8 mouse cellular contexts compared by ENCODE assay signal in genomic region chr11:80602707-80603441, GRCm38 (mm10).
DNase-seq lines count a peak whose midpoint lies in the region; ATAC-seq and TF ChIP-seq lines count a peak whose summit lies in the region.

No protein-coding gene starts in this region.

- no peaks in the 10 kb centered on the region for H3K9me3 ChIP-seq in lung, embryonic 14.5 days (ENCODE audit: low read depth, low read length)
- H3K9me3 ChIP-seq in heart, embryonic 13.5 days, result no peaks in the 10 kb centered on the region
- no peaks in the 10 kb centered on the region for H3K9me3 ChIP-seq in midbrain, embryonic 14.5 days (ENCODE audit: control insufficient read depth, low read length)
- no peaks in the 10 kb centered on the region for H3K9me3 ChIP-seq in stomach, embryonic 16.5 days (replicated peaks; ENCODE audit: control insufficient read depth, low read length)

- H3K36me3 ChIP-seq in lung, embryonic 14.5 days (ENCODE audit: insufficient read depth), result no peaks in the 10 kb centered on the region
- no peaks in the 10 kb centered on the region for H3K36me3 ChIP-seq in heart, embryonic 13.5 days
- no peaks in the 10 kb centered on the region for H3K36me3 ChIP-seq in midbrain, embryonic 14.5 days (ENCODE audit: control insufficient read depth, insufficient read depth, low read length)
- H3K36me3 ChIP-seq in stomach, embryonic 16.5 days (ENCODE audit: control insufficient read depth, insufficient read depth, low read length), result no peaks in the 10 kb centered on the region

- H3K4me3 ChIP-seq in lung, embryonic 14.5 days (ENCODE audit: low read depth, low read length), result no peak overlapping the region
- peak overlapping the region; percentile 40 for H3K4me3 ChIP-seq in heart, embryonic 13.5 days
- peak overlapping the region; percentile 21 for H3K4me3 ChIP-seq in left cerebral cortex, adult 2 months
- H3K4me3 ChIP-seq in midbrain, embryonic 14.5 days (replicated peaks; ENCODE audit: low read depth, low read length), result peak overlapping the region; percentile 26
- peak overlapping the region; percentile 2; the same call in 1 of the 2 replicates for H3K4me3 ChIP-seq in stomach, embryonic 16.5 days (replicated peaks; ENCODE audit: low read length)

- peak overlapping the region; percentile 29 for H3K4me2 ChIP-seq in lung, embryonic 14.5 days
- peak overlapping the region; percentile 67 for H3K4me2 ChIP-seq in heart, embryonic 13.5 days
- H3K4me2 ChIP-seq in midbrain, embryonic 14.5 days (ENCODE audit: low read length), result peak overlapping the region; percentile 59
- 0 out of 2 replicates have a peak overlapping the region, but pooled peaks have one; percentile 11 for H3K4me2 ChIP-seq in stomach, embryonic 16.5 days (ENCODE audit: low read depth, low read length)

- peaks cover 11% of the 10 kb centered on the region; the same call in 1 of the 2 replicates for H3K27me3 ChIP-seq in lung, embryonic 14.5 days (ENCODE audit: insufficient read depth, low read length)
- H3K27me3 ChIP-seq in heart, embryonic 13.5 days (replicated peaks), result no peaks in the 10 kb centered on the region; the same call in 1 of the 2 replicates
- H3K27me3 ChIP-seq in midbrain, embryonic 14.5 days (ENCODE audit: control insufficient read depth, insufficient read depth, low read length), result no peaks in the 10 kb centered on the region
- no peaks in the 10 kb centered on the region for H3K27me3 ChIP-seq in stomach, embryonic 16.5 days (ENCODE audit: control insufficient read depth, insufficient read depth, low read length)

- ATAC-seq in lung, embryonic 14.5 days (ENCODE audit: insufficient read depth), result no peak
- ATAC-seq in heart, embryonic 13.5 days (ENCODE audit: extremely low read depth, insufficient number of reproducible peaks, low FRiP score, low TSS enrichment), result no peak
- ATAC-seq in midbrain, embryonic 14.5 days (ENCODE audit: low FRiP score, low TSS enrichment), result peak; percentile 40; the same call in 1 of the 2 replicates
- ATAC-seq in stomach, embryonic 16.5 days (ENCODE audit: insufficient read depth, low FRiP score), result no peak

- no peak for TF ChIP-seq CTCF in lung, embryonic 14.5 days (IDR thresholded peaks at IDR 0.05; ENCODE audit: low read depth)
- TF ChIP-seq CTCF in left cerebral cortex, adult 2 months (IDR thresholded peaks at IDR 0.05), result no peak

- 0 out of 2 replicates have a peak overlapping the region, but pooled peaks have one; percentile 11 for H3K9ac ChIP-seq in lung, embryonic 14.5 days
- H3K9ac ChIP-seq in heart, embryonic 13.5 days, result peak overlapping the region; percentile 64
- peak overlapping the region; percentile 58 for H3K9ac ChIP-seq in midbrain, embryonic 14.5 days (replicated peaks; ENCODE audit: low read length)
- H3K9ac ChIP-seq in stomach, embryonic 16.5 days (ENCODE audit: low read length), result no peak overlapping the region

- intact Hi-C loops in left cerebral cortex, adult 2 months (cut with DNase I), result loop anchor here (1.0 to 2.0 kb wide), 7 partner anchors 12 to 126 kb away; partner anchors contain the start of gene Cdk5r1

- DNase-seq in lung, embryonic 14.5 days, result peak; percentile 19
- no peak for DNase-seq in lung, postnatal 14 days
- DNase-seq in embryo, embryonic 10 days (ENCODE audit: low spot score), result peak; percentile 52
- DNase-seq in left cerebral cortex, adult 2 months (ENCODE audit: extremely low spot score in 1 of 2, low spot score in 2 of 2), result peak; percentile 80 to 81
- peak; percentile 78 for DNase-seq in midbrain, embryonic 14.5 days
- no peak for DNase-seq in adrenal gland, adult 2 months

- no peak overlapping the region for H3K27ac ChIP-seq in lung, embryonic 14.5 days (ENCODE audit: low read depth)
- H3K27ac ChIP-seq in heart, embryonic 13.5 days (replicated peaks), result no peak overlapping the region
- H3K27ac ChIP-seq in left cerebral cortex, adult 2 months, result peak overlapping the region; percentile 93
- peak overlapping the region; percentile 91 for H3K27ac ChIP-seq in midbrain, embryonic 14.5 days (replicated peaks; ENCODE audit: low read depth, low read length)
- no peak overlapping the region for H3K27ac ChIP-seq in stomach, embryonic 16.5 days (ENCODE audit: low read length)

- peaks cover 10% of the 10 kb centered on the region for H3K4me1 ChIP-seq in lung, embryonic 14.5 days (ENCODE audit: insufficient read depth)
- peaks cover 20% of the 10 kb centered on the region for H3K4me1 ChIP-seq in heart, embryonic 13.5 days
- H3K4me1 ChIP-seq in midbrain, embryonic 14.5 days (ENCODE audit: control insufficient read depth, insufficient read depth, low read length), result peaks cover 18% of the 10 kb centered on the region
- no peaks in the 10 kb centered on the region for H3K4me1 ChIP-seq in stomach, embryonic 16.5 days (ENCODE audit: control insufficient read depth, insufficient read depth, low read length)

- 7% methylated on average over 24 of the region's 24 CpGs for WGBS in lung, embryonic 14.5 days
- 6% methylated on average over 24 of the region's 24 CpGs for whole genome bisulfite sequencing in heart, embryonic 13.5 days
- WGBS in midbrain, embryonic 14.5 days, result 1% methylated on average over 24 of the region's 24 CpGs
- 14% methylated on average over 24 of the region's 24 CpGs for WGBS in stomach, embryonic 16.5 days

Comparison
In these comparisons a context has a peak if more than half of its experiments do, and no peak if none do; other contexts are left out.
1. DNase-seq: peak in lung, embryonic 14.5 days (single experiment), embryo, embryonic 10 days (single experiment), left cerebral cortex, adult 2 months (2 of 2) and midbrain, embryonic 14.5 days (single experiment); none in lung, postnatal 14 days (single experiment) and adrenal gland, adult 2 months (single experiment).
2. H3K27ac ChIP-seq: peak in left cerebral cortex, adult 2 months (single experiment) and midbrain, embryonic 14.5 days (single experiment); none in lung, embryonic 14.5 days (single experiment), heart, embryonic 13.5 days (single experiment) and stomach, embryonic 16.5 days (single experiment).
3. H3K4me2 ChIP-seq: peak in every context shown above with its lines; median percentile 67 in heart, embryonic 13.5 days; 59 in midbrain, embryonic 14.5 days; 29 in lung, embryonic 14.5 days; 11 in stomach, embryonic 16.5 days.